Mouse (Mus musculus): ENCODE results near the gene Rundc1. TPM values are rescaled to one million over a fixed set of nuclear protein-coding genes. Genes with fewer than 3 reads are reported as not detected.
"Not testable (repeated sequence)": the region's sequence is repeated elsewhere in the genome, so short reads cannot be mapped to it uniquely, and the experiment has no call there.

Rundc1 gene
- polyA plus RNA-seq, 1 experiment from 2014 or later, result 20.8 TPM

DNA sequence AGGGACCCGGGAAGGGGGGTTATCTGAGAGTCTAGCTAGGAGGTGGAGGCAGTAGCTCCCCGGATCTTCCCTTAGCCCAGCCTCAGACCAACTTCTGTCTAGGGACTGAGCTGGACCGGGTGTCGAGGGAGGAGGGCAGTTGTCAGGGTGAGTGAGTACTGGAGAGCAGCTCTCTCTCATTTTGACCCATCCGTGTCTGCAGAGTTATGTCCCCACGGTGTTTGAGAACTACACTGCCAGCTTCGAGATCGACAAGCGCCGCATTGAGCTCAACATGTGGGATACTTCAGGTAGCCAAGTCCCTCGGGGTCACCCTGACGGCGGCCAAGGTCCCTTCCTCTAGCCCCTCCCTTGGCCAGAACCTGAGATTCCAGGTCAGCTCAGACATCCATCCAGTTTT is 43.8 kb downstream of the Rundc1 start:
- Histone ChIP-seq H3K36me3 (no peaks in the 10 kb centered on the region), H3K9me3 (no peaks in the 10 kb centered on the region), H3K27ac (no peak overlapping the region), H3K4me1 (peaks cover 36% of the 10 kb centered on the region), H3K9ac (peak overlapping the region; percentile 55), H3K27me3 (no peaks in the 10 kb centered on the region), H3K4me2 (peak overlapping the region; percentile 96), H3K4me3 (peak overlapping the region; percentile 77)
- 4% methylated on average over 13 of the region's 13 CpGs for WGBS
- no peak for ATAC-seq (ENCODE audit: borderline replicate concordance, extremely low read depth, low FRiP score, low TSS enrichment)

DNA sequence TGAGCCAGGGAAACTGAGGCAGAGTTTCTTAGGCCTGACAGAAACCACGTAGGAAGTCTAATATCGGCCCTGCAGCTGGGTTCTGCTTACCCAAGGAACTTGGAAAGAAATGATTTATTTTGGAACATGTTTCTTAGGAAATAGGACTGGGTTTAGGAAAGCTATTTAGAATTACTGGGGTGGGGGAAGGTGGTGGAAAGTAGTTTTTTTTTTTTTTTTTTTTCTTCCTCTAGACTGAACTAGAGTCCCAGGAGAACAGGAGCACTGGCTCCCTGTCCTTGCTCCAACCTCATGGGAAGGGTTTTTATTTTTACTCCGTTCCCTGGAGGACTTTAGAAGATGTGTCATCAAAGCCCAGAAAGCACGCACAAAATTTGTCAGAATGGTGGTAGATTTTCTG is 44.3 kb downstream of the Rundc1 start:
- no peak for ATAC-seq (ENCODE audit: borderline replicate concordance, extremely low read depth, low FRiP score, low TSS enrichment)
- Histone ChIP-seq H3K36me3 (no peaks in the 10 kb centered on the region), H3K27ac (no peak overlapping the region), H3K9ac (no peak overlapping the region), H3K4me3 (peak overlapping the region; percentile 77; the same call in 1 of the 2 replicates), H3K9me3 (no peaks in the 10 kb centered on the region), H3K4me2 (peak overlapping the region; percentile 96), H3K4me1 (peaks cover 33% of the 10 kb centered on the region), H3K27me3 (no peaks in the 10 kb centered on the region)
- 58% methylated on average over 4 of the region's 4 CpGs for WGBS

DNA sequence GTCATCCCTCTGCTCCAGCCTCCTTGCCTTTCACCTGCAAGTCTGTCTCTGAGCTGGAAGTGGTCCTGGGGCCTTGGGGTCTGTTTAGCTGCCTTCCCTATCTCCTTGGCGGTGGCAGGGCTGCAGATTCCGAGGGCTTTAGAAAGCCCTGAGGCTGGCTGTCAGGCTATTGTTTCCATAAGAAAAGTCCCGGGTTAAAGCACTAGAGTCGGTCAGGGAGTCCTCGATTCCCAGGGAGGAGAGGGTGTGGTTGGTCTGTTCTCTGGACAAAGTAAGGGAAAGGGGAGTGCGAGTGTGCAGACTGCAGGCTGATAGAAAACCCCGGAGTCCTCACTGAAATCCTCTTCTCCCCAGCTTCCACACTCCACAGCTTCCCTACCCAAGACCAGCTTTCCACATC is 45.3 kb downstream of the Rundc1 start:
- Histone ChIP-seq H3K9me3 (no peaks in the 10 kb centered on the region), H3K27ac (no peak overlapping the region), H3K9ac (no peak overlapping the region), H3K27me3 (no peaks in the 10 kb centered on the region), H3K36me3 (no peaks in the 10 kb centered on the region), H3K4me3 (no peak overlapping the region), H3K4me1 (peaks cover 23% of the 10 kb centered on the region), H3K4me2 (no peak overlapping the region)
- WGBS, result 50% methylated on average over 7 of the region's 7 CpGs
- ATAC-seq (ENCODE audit: borderline replicate concordance, extremely low read depth, low FRiP score, low TSS enrichment), result no peak

DNA sequence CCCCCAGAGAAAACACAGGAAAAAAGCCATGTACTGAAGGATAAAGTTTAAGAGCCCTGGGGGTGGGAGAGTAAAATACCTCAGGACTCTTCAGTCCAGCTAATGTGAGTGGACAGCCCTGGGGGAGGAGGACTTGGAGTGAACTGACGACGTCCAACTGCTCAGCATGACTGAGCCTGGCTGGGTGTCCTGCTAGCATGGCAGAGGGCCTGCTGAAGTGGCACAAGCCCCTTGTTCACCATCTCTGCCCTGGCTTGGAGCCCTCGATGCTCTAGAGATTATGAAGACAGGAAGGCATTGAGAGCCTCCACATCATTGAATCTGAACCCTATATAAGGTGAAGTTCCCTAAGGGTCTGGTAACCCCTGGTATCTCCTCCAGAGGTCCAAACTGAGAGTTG is 47.0 kb downstream of the Rundc1 start:
- no peak for ATAC-seq (ENCODE audit: borderline replicate concordance, extremely low read depth, low FRiP score, low TSS enrichment)
- H3K4me1 ChIP-seq, result peaks cover 15% of the 10 kb centered on the region
- no peak overlapping the region for H3K27ac ChIP-seq
- WGBS, result 41% methylated on average over 3 of the region's 3 CpGs
- H3K9ac ChIP-seq, result no peak overlapping the region
- no peak overlapping the region for H3K4me3 ChIP-seq
- H3K4me2 ChIP-seq, result no peak overlapping the region
- H3K36me3 ChIP-seq, result no peaks in the 10 kb centered on the region
- H3K9me3 ChIP-seq, result no peaks in the 10 kb centered on the region
- H3K27me3 ChIP-seq, result no peaks in the 10 kb centered on the region

DNA sequence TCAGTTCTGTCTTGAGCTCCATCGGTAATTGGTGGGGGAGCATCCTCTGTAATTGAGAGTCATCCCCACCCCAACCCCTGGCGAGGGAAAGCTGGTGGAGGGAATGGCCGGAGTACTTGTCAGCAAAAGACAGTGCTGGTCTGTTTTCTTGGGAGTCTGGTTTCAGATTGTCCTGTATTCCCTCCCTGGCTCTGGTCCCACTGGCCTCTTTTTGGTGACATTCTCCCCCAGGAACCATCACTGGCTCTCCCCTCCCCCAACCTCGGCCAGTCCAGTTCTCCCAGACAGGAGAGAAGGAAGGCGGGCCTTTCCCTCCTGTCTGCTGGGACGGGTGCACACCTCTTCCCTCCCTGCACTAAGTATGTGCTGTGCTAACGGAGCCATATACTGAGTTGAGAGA is 47.5 kb downstream of the Rundc1 start:
- Histone ChIP-seq H3K9ac (no peak overlapping the region), H3K9me3 (no peaks in the 10 kb centered on the region), H3K36me3 (no peaks in the 10 kb centered on the region), H3K4me3 (no peak overlapping the region), H3K27me3 (no peaks in the 10 kb centered on the region), H3K27ac (no peak overlapping the region), H3K4me1 (peaks cover 12% of the 10 kb centered on the region), H3K4me2 (no peak overlapping the region)
- no peak for ATAC-seq (ENCODE audit: borderline replicate concordance, extremely low read depth, low FRiP score, low TSS enrichment)
- 39% methylated on average over 7 of the region's 7 CpGs for WGBS

DNA sequence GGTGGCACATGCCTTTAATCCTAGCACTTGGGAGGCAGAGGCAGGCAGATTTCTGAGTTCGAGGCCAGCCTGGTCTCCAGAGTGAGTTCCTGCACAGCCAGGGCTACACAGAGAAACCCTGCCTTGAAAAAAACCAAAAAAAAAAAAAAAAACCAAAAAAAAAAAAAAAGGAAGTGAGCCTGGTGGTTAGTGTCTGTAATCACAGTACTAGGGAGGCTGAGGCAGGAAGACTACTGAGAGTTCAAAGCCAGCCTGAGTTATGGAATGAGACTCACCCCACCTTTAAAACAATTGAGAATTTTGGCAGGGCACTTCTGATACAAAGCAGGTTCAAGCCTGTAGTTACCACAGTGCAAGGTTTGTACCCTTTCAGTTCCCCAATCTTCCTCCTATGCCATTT is 48.8 kb downstream of the Rundc1 start:
- not testable (repeated sequence) for H3K4me2 ChIP-seq; H3K9me3 ChIP-seq; H3K27ac ChIP-seq; ATAC-seq (ENCODE audit: borderline replicate concordance, extremely low read depth, low FRiP score, low TSS enrichment); H3K27me3 ChIP-seq; H3K4me1 ChIP-seq; H3K4me3 ChIP-seq; H3K36me3 ChIP-seq; H3K9ac ChIP-seq
- WGBS, result 75% methylated on average over 1 of the region's 1 CpGs

DNA sequence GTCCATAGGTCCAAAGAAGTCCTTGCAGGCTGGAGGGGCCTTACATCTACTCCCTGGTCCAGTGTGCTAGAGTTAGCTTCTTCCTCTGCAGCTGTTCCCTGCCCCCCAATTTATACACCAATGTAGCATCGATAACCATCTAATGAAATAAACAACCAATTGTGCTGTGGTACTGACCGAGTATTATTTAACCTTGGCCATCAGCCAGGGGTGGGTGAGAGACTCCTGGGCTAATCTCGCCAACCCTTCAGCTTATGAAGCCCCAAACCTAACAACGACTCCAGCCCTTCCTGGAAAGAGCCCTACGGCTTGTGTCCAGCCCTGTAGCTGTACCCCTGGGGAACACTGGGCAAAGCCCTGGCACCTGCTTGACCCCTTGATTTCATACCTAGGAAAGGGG is 49.4 kb downstream of the Rundc1 start:
- no peak overlapping the region for H3K4me2 ChIP-seq
- no peaks in the 10 kb centered on the region for H3K9me3 ChIP-seq
- no peak overlapping the region for H3K9ac ChIP-seq
- H3K27me3 ChIP-seq, result no peaks in the 10 kb centered on the region
- H3K36me3 ChIP-seq, result no peaks in the 10 kb centered on the region
- H3K4me1 ChIP-seq, result peaks cover 4% of the 10 kb centered on the region; the same call in 1 of the 2 replicates
- H3K27ac ChIP-seq, result no peak overlapping the region
- ATAC-seq (ENCODE audit: borderline replicate concordance, extremely low read depth, low FRiP score, low TSS enrichment), result no peak
- 58% methylated on average over 5 of the region's 5 CpGs for WGBS
- H3K4me3 ChIP-seq, result no peak overlapping the region

DNA sequence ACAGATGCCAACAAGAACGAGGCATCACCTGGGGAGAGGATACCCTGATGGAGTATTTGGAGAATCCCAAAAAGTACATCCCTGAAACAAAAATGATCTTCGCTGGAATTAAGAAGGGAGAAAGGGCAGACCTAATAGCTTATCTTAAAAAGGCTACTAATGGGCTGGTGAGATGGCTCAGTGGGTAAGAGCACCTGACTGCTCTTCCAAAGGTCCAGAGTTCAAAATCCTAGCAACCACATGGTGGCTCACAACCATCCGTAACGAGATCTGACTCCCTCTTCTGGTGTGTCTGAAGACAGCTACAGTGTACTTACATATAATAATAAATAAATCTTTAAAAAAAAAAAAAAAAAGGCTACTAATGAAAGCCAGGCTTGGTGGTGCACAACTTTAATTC is 51.5 kb downstream of the Rundc1 start:
- H3K9me3 ChIP-seq; H3K27me3 ChIP-seq; H3K4me3 ChIP-seq; H3K27ac ChIP-seq; ATAC-seq (ENCODE audit: borderline replicate concordance, extremely low read depth, low FRiP score, low TSS enrichment); H3K4me2 ChIP-seq; H3K4me1 ChIP-seq; H3K9ac ChIP-seq; H3K36me3 ChIP-seq: not testable (repeated sequence)
- 79% methylated on average over 4 of the region's 4 CpGs for WGBS

DNA sequence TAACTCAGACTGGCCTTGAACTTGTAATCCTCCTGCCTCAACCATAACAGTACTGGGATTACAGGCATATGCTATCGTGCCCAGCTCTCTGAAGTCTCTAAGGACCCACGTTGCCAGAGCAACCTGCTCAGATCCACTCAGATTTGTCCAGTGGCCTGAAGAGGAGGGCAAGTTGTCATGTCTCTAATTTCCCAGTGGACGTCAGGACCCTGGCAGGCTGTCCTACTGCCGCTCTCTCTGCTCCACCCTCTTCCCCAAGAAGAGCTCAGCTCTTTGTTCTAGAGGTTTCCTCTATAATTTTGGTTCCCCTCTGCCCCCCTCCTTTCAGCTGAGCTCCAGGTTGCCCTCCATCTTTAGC is 52.3 kb downstream of the Rundc1 start:
- no peaks in the 10 kb centered on the region for H3K9me3 ChIP-seq
- H3K4me3 ChIP-seq, result no peak overlapping the region
- WGBS, result 43% methylated on average over 4 of the region's 4 CpGs
- H3K9ac ChIP-seq, result no peak overlapping the region
- no peak overlapping the region for H3K27ac ChIP-seq
- H3K4me1 ChIP-seq, result peaks cover 7% of the 10 kb centered on the region; the same call in 1 of the 2 replicates
- H3K4me2 ChIP-seq, result no peak overlapping the region
- H3K27me3 ChIP-seq, result no peaks in the 10 kb centered on the region
- no peak for ATAC-seq (ENCODE audit: borderline replicate concordance, extremely low read depth, low FRiP score, low TSS enrichment)
- no peaks in the 10 kb centered on the region for H3K36me3 ChIP-seq

DNA sequence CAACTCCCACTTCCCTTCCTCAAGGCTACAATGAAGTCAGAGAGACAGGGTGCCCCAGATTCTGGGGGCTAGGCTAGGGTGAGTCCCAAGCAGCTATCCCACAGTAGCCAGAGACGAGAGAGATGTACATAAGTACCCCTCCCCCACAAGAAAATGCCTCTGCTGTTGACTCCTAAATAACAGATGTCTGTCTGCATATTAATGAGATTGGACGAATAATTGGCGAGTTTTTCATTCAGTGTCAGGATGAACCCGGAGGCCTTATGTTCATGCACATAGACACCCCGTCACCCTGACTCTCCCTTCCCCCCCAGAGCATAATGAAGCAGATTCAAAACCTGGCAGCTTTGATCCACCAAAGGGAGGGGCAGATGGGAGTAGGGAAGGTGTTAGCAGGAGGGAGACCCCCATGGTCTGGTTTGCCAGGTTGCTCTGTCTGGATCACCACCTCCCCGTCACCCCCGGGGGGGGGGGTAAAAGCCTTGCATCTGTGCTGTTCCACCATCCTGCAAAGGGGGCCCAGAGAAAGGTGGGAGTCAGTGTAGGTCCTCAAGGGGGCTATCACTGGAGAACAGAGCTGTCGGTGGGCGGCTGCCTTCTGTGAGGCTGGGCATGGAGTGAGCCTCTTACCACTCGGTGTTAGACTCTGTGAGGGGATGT is 52.8 kb downstream of the Rundc1 start:
- no peaks in the 10 kb centered on the region for H3K36me3 ChIP-seq
- no peaks in the 10 kb centered on the region for H3K9me3 ChIP-seq
- no peak overlapping the region for H3K4me2 ChIP-seq
- H3K4me3 ChIP-seq, result no peak overlapping the region
- H3K27me3 ChIP-seq, result no peaks in the 10 kb centered on the region
- H3K4me1 ChIP-seq, result peaks cover 7% of the 10 kb centered on the region; the same call in 1 of the 2 replicates
- 55% methylated on average over 10 of the region's 10 CpGs for WGBS
- H3K9ac ChIP-seq, result no peak overlapping the region
- H3K27ac ChIP-seq, result no peak overlapping the region
- no peak for ATAC-seq (ENCODE audit: borderline replicate concordance, extremely low read depth, low FRiP score, low TSS enrichment)

DNA sequence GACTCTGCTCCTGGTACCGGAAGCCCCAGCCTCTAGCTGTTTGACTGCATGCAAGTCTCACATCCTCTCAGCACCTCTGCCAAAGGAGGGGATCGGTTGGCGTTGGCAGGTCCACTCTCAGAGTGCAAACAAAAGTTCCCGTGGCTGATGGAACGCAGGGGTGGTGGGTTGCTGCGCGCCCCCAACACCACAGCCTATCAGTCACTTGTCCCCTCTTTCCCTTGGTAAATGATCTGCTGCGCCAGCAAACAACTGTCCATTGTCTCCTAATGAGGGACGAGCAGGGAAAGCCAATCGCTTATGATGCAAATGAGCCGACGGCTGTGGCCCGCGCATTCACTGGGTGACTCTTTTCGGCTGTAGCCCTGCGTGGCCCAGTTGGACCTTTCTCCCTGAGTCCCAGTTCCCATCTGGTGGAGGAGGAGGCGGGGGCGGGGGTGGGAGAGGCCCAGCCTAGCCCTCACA is 54.3 kb downstream of the Rundc1 start:
- ATAC-seq (ENCODE audit: borderline replicate concordance, extremely low read depth, low FRiP score, low TSS enrichment), result no peak
- Histone ChIP-seq H3K36me3 (no peaks in the 10 kb centered on the region), H3K4me2 (peak overlapping the region; percentile 38), H3K27ac (no peak overlapping the region), H3K9me3 (no peaks in the 10 kb centered on the region), H3K4me1 (peaks cover 7% of the 10 kb centered on the region; the same call in 1 of the 2 replicates), H3K9ac (no peak overlapping the region), H3K4me3 (0 out of 2 replicates have a peak overlapping the region, but pooled peaks have one; percentile 12), H3K27me3 (no peaks in the 10 kb centered on the region)
- WGBS, result 6% methylated on average over 18 of the region's 18 CpGs

DNA sequence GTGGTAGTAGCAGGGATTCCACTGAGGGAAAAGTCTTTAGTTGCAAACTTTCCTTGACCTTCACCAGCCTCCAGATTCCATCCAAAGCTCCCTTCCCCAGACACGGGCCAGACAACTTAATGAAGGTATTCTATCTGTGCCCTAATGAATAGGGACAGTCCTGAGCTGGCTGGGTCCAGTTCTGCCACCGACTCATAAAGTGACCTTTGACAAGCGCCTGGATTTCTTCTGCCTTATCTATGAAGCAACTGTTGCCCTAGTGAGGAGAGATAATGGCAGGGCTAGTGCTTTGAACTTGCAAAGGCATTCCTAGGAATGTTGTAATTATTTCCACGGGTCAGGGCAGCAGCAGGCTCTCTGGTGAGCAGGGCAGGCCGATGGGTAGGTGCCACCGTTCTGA is 56.0 kb downstream of the Rundc1 start:
- 16% methylated on average over 6 of the region's 6 CpGs for WGBS
- Histone ChIP-seq H3K27ac (no peak overlapping the region), H3K27me3 (no peaks in the 10 kb centered on the region), H3K4me1 (peaks cover 7% of the 10 kb centered on the region; the same call in 1 of the 2 replicates), H3K36me3 (no peaks in the 10 kb centered on the region), H3K4me2 (no peak overlapping the region), H3K9me3 (no peaks in the 10 kb centered on the region), H3K9ac (no peak overlapping the region), H3K4me3 (no peak overlapping the region)
- no peak for ATAC-seq (ENCODE audit: borderline replicate concordance, extremely low read depth, low FRiP score, low TSS enrichment)

DNA sequence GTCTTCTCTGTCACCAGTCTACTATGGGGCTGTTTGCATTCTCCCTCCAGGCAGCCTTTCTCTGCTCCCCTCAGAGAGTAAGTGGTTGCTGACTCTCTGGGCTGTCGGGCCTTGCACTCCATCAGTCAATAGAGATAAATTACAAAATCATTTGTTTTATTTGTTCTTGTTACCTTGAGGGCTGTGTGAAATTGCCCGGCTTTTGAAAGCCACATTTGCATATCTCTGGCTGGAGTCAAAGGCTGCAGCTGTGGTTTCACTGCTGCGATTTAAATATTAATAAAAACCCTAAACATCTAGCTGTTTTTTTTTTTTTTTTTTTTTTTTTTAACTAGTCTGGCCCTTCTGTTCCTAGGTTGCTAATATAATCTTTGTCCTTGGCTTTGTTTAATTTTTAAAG is 58.9 kb downstream of the Rundc1 start:
- Histone ChIP-seq H3K4me1 (peaks cover 7% of the 10 kb centered on the region; the same call in 1 of the 2 replicates), H3K9ac (no peak overlapping the region), H3K9me3 (no peaks in the 10 kb centered on the region), H3K4me2 (no peak overlapping the region), H3K4me3 (no peak overlapping the region), H3K27ac (no peak overlapping the region), H3K36me3 (0 out of 2 replicates have a peak, but pooled peaks cover 12% of the 10 kb centered on the region), H3K27me3 (no peaks in the 10 kb centered on the region)
- ATAC-seq (ENCODE audit: borderline replicate concordance, extremely low read depth, low FRiP score, low TSS enrichment), result no peak
- WGBS, result 24% methylated on average over 3 of the region's 3 CpGs
